Mouse (Mus musculus) spleen, embryonic (tissue): Measurements from ENCODE around the gene Atl1.

Experiments
- CTCF ChIA-PET: fragments of 350-600 bp; sonication (Branson Sonifier 250); formaldehyde crosslinking; loops from one replicate; lab custom pipeline; 2022; lab: Charles Lee

Gene Atl1

GRCm38 (mm10) chr12:69881198-69881905 is 11.1 kb upstream of the Atl1 start:
- CTCF ChIA-PET, result no interaction called here

- CTCF ChIA-PET, result no interaction called here
Measured at GRCm38 (mm10) chr12:69884053-69884452, 8.4 kb upstream of the Atl1 start.

GRCm38 (mm10) chr12:69885170-69885923 is 7.1 kb upstream of the Atl1 start:
- CTCF ChIA-PET, result interaction anchor here (0.7 kb wide), 1 partner anchor 271 kb away, joined by 3 read pairs; no protein-coding TSS in a partner anchor

- CTCF ChIA-PET, result interaction anchor here (0.6 kb wide), 1 partner anchor 662 kb away, joined by 3 read pairs; no protein-coding TSS in a partner anchor
Measured at GRCm38 (mm10) chr12:69887776-69888175, 4.6 kb upstream of the Atl1 start.

GRCm38 (mm10) chr12:69888345-69888744 is 4.1 kb upstream of the Atl1 start:
- CTCF ChIA-PET, result interaction anchor here (0.6 kb wide), 1 partner anchor 662 kb away, joined by 3 read pairs; no protein-coding TSS in a partner anchor

- CTCF ChIA-PET, result no interaction called here
Measured at GRCm38 (mm10) chr12:69890051-69890450, 2.4 kb upstream of the Atl1 start.

- CTCF ChIA-PET, result no interaction called here
Measured at GRCm38 (mm10) chr12:69890476-69890875, 1.9 kb upstream of the Atl1 start.

GRCm38 (mm10) chr12:69891721-69892120 is 693 bp upstream of the Atl1 start:
- CTCF ChIA-PET, result interaction anchor here (0.8 kb wide), 1 partner anchor 62 kb away, joined by 8 read pairs; no protein-coding TSS in a partner anchor

GRCm38 (mm10) chr12:69893927-69894326 is 1.5 kb downstream of the Atl1 start:
- CTCF ChIA-PET, result interaction anchor here (0.7 to 1.0 kb wide), 3 partner anchors 12 to 139 kb away, joined by 3 to 4 read pairs (median 3); no protein-coding TSS in a partner anchor

GRCm38 (mm10) chr12:69895046-69895445 is 2.6 kb downstream of the Atl1 start:
- CTCF ChIA-PET, result interaction anchor here (0.6 to 0.8 kb wide), 2 partner anchors 200 to 214 kb away, joined by 5 to 6 read pairs; no protein-coding TSS in a partner anchor

GRCm38 (mm10) chr12:69898119-69898518 is 5.7 kb downstream of the Atl1 start:
- CTCF ChIA-PET, result no interaction called here

GRCm38 (mm10) chr12:69904991-69905390 is 12.6 kb downstream of the Atl1 start:
- CTCF ChIA-PET, result no interaction called here

GRCm38 (mm10) chr12:69907667-69908510 is 15.5 kb downstream of the Atl1 start:
- CTCF ChIA-PET, result no interaction called here

- CTCF ChIA-PET, result no interaction called here
Measured at GRCm38 (mm10) chr12:69908511-69908900, 16.1 kb downstream of the Atl1 start.

- CTCF ChIA-PET, result no interaction called here
Measured at GRCm38 (mm10) chr12:69911906-69912305, 19.5 kb downstream of the Atl1 start.

GRCm38 (mm10) chr12:69912737-69913136 is 20.3 kb downstream of the Atl1 start:
- CTCF ChIA-PET, result no interaction called here

GRCm38 (mm10) chr12:69917870-69918269 is 25.5 kb downstream of the Atl1 start:
- CTCF ChIA-PET, result no interaction called here

GRCm38 (mm10) chr12:69922099-69922498 is 29.7 kb downstream of the Atl1 start:
- CTCF ChIA-PET, result no interaction called here

GRCm38 (mm10) chr12:69923128-69923527 is 30.7 kb downstream of the Atl1 start:
- CTCF ChIA-PET, result no interaction called here

- CTCF ChIA-PET, result no interaction called here
Measured at GRCm38 (mm10) chr12:69923603-69924002, 31.2 kb downstream of the Atl1 start.

- CTCF ChIA-PET, result no interaction called here
Measured at GRCm38 (mm10) chr12:69924012-69924411, 31.6 kb downstream of the Atl1 start.

- CTCF ChIA-PET, result no interaction called here
Measured at GRCm38 (mm10) chr12:69926716-69927115, 34.3 kb downstream of the Atl1 start.
